Mouse (Mus musculus) neural tube, embryonic 10.5 days (tissue): ENCODE results near the gene Rcan2.
"Not testable (repeated sequence)": the region's sequence is repeated elsewhere in the genome, so short reads cannot be mapped to it uniquely, and the experiment has no call there.

Experiments used
- DNase-seq: peaks from one replicate; pipeline ENCODE4 v3.0.0-alpha.2; 2017; ENCODE audit warnings: low spot score; ENCODE audit errors: extremely low spot score

Gene Rcan2

GRCm38 (mm10) chr17:43825411-43825785, 24.2 kb downstream of the Rcan2 start:
- not testable (repeated sequence) for DNase-seq

GRCm38 (mm10) chr17:43827261-43827660, 26.1 kb downstream of the Rcan2 start:
- no peak for DNase-seq

GRCm38 (mm10) chr17:43832401-43833124, 31.4 kb downstream of the Rcan2 start:
- DNase-seq: no peak

- DNase-seq: no peak
These were observed 39.1 kb downstream of the Rcan2 start for GRCm38 (mm10) chr17:43840208-43840607.

GRCm38 (mm10) chr17:43846714-43847113, 45.6 kb downstream of the Rcan2 start:
- no peak for DNase-seq

- DNase-seq: no peak
These were observed 47.8 kb downstream of the Rcan2 start for GRCm38 (mm10) chr17:43848903-43849302.

- no peak for DNase-seq
These were observed 54.0 kb downstream of the Rcan2 start for GRCm38 (mm10) chr17:43855132-43855531.

- DNase-seq: no peak
These were observed 54.9 kb downstream of the Rcan2 start for GRCm38 (mm10) chr17:43856081-43856480.

GRCm38 (mm10) chr17:43868808-43869207, 67.7 kb downstream of the Rcan2 start:
- DNase-seq: no peak

GRCm38 (mm10) chr17:43869677-43870076, 68.5 kb downstream of the Rcan2 start:
- peak; percentile 75 for DNase-seq

- no peak for DNase-seq
These were observed 73.3 kb downstream of the Rcan2 start for GRCm38 (mm10) chr17:43874417-43874816.

GRCm38 (mm10) chr17:43877425-43877824, 76.3 kb downstream of the Rcan2 start:
- no peak for DNase-seq

- DNase-seq: no peak
These were observed 81.9 kb downstream of the Rcan2 start for GRCm38 (mm10) chr17:43883016-43883415.

- DNase-seq: no peak
These were observed 85.1 kb downstream of the Rcan2 start for GRCm38 (mm10) chr17:43886262-43886661.

- no peak for DNase-seq
These were observed 86.8 kb downstream of the Rcan2 start for GRCm38 (mm10) chr17:43887931-43888330.

GRCm38 (mm10) chr17:43897346-43897745, 96.2 kb downstream of the Rcan2 start:
- no peak for DNase-seq

GRCm38 (mm10) chr17:43899405-43900092, 98.4 kb downstream of the Rcan2 start:
- no peak for DNase-seq

GRCm38 (mm10) chr17:43900133-43900532, 99.0 kb downstream of the Rcan2 start:
- DNase-seq: no peak

GRCm38 (mm10) chr17:43901474-43901873, 100.3 kb downstream of the Rcan2 start:
- no peak for DNase-seq

GRCm38 (mm10) chr17:43903807-43904771, 102.9 kb downstream of the Rcan2 start:
- no peak for DNase-seq

- no peak for DNase-seq
These were observed 103.7 kb downstream of the Rcan2 start for GRCm38 (mm10) chr17:43904896-43905295.

GRCm38 (mm10) chr17:43906728-43907127, 105.6 kb downstream of the Rcan2 start:
- no peak for DNase-seq
